Mouse (Mus musculus) embryo, embryonic 11.5 days (tissue): Measurements from ENCODE around the gene Tor3a.
A peak's percentile ranks its signal among the peaks of the same experiment; 100 is the strongest.

Experiments
- DNase-seq: peaks from one replicate; pipeline ENCODE4 v3.0.0-alpha.2; 2012; ENCODE audit warnings: low read depth, low spot score

Gene Tor3a

DNA sequence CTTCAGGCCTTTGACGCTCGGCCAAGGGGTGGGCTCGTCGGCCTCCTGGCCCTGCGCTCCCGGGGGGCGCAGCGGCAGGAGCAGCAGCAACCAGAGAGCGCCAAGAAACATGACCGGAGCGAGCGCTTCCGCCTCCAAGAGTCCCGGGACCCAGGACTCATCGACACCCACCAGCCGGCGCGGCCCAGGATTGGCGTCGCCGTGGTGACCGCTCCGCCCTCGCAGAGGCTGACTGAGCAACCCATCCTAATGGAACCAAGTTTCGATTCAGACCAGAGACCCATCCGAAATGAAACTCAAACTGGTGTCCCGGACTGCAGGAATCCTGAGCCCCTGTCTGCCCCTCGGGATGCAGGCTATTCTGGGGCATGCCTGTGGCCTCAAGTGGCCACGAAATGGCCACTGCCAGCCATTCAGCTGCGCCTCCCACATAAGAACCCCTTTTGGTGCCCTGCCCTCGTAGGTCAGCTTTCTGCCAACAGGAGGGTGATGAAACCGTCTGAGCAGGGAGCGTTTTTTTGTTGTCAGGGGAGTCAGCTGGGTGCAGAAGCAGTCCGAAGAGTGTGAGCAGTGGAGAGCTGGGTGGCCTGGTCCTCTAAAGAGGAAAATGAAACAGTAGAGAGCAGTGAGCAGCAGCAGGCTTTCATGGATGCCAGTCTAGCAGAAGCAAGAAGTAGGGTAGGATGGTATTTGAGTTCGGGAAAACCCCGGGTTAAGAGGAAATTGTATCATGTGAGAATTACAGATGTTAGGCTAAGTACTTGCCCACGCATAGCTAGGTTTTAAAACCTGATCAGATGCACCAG lies at the start of gene Tor3a:
Gene Tor3a, minus strand, starts transcription at position 162 of the 806 bp plus-strand sequence.
- peak; percentile 30 for DNase-seq

DNA sequence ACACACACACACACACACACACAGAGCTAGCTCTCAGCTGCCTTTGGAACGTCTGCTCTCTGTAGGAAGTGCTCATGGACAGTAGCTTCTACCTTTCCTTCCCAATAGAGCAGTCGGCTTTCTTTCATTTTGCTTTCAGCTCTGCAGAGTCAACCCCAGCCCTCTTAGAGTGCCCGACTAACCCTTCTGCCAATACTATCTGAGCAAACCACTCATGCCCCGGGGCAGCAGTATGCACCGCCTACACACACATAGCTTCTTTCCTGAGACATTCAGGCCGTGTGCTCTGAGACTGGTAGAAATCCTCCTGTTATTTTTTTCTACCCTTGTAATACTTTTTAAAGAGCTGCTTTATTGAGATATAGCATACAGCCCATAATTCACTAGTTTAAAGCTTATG lies 47.9 kb upstream of the Tor3a start:
- no peak for DNase-seq

DNA sequence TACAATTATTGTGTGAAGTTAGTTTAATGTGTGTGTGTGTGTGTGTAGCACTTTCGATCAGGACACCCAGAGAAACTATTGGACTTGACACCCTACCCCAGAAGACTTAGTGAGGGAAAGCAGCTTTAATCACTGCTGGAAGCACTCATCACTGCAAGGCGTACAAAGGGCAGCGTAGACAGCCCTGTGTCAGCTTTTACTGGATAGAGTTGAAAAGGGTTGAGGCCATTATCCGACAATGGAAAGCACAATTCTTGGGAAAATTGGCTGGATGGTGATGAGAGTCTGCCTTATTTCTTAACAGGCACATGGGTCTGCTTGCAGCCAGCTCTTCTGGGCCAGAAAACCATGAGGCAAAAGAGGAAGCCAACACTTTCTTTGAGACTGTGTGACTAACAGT lies 45.9 kb upstream of the Tor3a start:
- DNase-seq: no peak

DNA sequence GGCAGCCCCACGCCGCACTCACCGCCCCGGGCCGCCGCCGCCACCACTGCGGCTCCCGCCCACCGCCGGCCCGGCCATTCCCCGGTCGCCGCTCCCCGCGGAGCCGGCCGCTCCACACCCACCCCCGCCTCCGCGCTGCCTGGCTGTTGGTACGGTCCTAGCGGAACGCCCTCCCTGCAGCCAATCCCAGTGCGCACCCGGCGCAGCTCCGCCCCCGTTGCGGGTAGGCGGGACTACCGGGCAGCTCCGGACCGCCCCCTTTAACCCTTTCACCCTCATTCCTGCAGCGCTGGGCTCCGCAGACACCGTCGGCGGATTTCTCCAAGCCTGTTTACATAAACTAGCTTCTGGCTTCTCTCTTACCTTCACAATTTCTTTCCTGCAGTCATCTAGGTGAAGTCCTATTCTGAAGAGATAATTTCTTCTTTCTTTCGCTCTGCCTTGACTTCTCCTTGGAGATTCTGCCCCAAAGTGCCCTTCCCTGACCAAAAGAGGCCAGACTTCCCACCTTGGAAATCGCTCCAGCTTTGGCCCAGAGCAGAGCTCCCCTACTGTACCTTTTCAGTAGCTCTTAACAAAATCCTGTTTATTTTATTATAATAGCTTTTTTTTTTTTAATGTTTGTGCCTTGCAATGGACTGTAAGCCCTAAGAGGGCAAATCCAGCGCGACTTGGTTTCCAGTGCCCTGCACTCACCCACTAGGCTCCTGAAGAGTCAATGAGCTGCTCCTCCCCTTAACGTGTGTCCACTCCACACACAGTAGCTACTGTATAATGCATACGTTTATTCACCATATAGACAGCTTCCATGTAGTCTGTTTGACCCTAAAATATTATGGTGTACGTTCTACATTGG lies 45.0 kb upstream of the Tor3a start, which contains the start of gene Fam20b:
Gene Fam20b, minus strand, starts transcription at position 137 of the 856 bp plus-strand sequence.
- peak; percentile 92 for DNase-seq

DNA sequence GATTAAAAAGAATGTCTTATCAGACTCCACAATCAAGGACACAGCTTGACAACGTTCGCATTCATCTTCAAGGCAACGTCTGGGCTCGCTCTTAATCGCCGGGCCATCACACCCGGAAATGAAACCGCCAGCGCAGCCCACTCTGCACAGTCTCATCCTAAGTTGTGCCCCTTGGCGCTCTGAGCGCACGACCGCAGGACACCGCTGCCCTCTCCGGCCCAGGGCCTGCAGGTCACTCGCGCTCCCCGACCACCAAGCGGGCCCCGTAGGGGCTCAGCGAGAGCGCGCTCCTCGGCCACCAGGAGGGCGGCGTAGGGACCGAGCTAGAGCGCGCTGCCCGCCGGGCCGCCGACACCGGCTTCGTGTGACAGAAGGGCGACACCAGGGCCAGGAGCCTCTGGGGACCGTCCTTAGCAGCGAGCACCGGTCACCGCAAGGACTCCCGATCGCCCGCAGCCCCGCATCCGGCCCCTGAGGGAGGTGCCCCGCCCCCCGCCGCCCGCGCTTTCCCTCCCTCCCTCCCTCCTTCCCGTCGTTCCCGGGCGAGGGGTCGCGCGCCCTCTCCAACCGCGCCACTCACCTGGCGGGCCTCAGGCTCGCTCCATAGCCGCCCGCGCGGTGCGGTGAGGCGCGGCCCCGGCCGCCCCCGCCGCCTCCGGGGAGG lies 44.3 kb upstream of the Tor3a start:
- peak; percentile 57 for DNase-seq

DNA sequence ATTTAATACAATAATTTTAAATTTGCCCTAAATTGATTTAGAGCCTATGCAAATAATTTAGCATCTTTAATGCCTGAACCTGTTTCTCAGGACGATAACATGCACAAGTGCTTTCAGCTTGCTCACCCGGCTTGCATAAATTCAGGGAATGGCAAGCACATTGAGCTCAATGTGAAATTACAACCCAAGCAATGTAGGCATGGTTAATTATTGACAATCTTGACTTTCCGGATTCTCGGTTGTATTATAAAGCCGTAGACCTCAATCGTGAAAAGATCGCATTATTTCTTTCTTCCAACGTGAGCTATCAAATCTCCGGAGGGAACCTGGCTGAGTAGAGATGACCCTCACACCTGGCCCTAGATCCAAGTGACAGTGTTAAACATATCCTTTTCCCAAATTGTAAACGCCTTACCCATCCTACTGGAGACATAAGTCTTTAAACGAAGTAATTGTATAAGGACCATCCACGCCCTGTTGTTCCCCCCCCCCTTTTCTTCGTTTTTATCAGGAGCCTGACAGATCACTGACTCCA lies 43.7 kb upstream of the Tor3a start:
- DNase-seq: no peak

DNA sequence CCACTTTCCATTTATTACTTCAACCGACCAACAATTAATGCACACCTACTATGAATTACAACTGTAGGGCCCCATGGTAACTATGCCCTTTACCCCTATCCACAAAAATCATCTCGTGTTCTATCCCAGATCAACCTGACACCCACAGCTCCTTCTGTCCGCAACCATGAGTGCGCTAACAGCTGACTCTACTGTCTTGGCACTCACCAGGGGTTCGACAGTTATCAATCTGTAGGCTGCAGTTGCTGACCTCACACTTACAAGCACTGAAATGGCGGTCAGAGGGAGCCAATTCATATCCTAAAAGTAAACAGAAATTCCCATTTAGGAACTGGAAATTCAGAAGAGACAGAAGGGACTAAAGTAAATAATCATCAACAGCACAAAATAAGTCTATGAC lies 42.5 kb upstream of the Tor3a start:
- DNase-seq: no peak

DNA sequence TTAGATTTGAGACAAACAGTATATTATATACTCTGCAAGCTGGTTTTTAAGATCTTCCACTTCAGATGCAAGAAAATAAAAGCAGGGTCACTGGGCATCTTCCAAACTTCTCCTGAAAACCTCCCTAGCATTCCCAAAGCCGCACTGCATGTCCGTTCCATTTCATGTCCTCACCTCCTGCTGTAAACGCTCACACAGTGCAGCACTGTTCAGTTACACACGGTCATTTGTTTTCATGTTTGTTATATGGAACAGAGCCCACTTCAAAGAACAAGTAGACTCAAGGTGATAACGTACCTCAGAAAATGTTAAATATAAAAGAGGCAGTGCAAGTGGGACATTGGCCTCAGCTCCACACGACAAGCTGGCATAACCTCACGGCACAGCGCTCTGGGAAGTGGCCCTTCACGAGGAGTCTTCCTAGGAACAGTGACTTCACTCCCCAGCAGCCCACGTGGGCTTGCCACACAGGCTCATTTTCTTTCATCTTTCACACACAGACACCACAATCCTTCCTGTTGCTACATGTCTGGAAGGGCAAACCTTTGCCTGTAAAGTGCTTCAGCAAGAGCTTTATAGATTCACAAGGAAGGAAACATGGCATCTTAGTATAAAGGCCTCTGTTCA lies 36.4 kb upstream of the Tor3a start:
- DNase-seq: no peak

DNA sequence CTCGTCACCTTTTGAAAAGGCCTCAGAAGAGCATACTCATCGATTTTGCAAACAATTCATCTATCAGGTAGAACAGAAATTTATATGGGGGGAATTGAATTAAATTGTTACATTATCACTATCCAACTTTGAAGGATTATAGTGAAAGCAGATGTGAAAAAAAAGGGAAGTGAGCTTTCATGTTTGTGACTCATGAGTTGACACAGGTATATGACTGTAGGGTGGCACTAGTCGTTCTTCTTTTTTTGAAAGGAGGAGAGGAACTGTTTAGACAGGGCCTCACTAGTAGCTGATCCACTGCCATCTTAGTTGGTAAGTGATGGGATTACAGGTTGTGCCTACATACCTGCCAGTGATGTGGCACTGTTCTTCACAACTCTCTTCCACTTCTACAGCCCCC lies 34.5 kb upstream of the Tor3a start:
- DNase-seq: no peak

DNA sequence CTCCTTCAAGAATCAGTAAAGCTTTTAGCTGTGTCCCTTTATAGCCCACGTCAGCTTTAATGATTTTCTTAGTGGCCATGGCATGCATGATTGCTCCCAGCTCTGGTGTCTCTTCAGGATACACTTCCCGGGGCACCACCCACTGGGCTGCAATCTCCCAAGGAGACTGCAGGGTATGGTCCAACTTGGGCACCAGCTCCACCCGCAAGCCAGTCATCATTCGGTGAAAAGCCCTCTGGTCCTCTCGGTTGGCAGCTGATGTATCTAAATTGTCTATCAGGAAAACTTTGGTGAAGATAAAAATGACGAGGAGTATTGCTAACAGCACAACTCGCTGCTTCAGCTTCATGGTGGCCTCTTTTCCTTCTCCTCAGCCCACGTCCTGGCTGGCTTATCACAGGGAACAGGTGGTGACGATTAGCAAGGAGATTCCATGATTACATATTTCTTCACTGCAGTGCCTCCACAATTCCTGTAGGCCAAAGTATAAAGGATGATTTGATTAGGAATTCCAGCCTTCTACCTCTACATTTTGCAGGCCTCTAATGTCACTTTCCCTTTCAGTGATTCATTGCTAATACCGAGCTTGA lies 31.6 kb upstream of the Tor3a start:
- DNase-seq: no peak

DNA sequence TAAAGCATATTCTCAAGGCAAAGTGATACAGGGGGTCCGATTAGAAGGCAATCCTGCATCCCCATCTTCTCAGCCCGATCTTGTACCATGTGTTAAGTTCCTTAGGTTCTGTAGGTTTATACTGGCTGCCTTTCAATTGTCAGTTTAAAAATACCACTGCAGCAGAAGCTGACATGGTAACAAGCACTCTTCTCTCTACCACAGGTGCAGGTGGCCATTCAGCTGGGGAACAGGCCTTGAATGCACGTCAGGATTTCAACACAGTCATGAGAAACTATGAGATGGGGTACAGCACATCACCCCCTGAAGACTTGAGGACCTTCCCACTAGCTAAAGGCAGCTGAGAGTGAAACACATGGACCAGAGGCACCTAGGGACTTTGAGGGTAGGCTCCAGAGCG lies 29.3 kb upstream of the Tor3a start:
- DNase-seq: no peak

DNA sequence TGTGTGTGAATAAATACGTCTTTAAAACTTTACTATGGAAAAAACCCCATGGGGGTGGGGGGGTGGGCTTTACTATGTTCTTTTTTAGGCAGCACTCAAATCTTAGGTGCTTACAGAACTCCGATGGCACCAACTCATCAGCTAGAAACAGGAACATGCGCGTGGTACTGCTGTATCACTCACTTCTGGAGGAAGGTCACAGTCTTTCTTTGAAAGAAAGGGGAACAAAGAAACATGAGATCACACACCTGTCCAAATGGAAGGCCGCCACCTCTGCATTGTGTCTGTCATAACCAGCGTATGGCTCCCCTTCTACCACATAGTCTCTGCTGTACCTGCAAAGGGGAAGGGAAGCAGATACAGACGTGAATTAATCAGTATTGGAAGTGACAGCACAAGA lies 28.0 kb upstream of the Tor3a start:
- no peak for DNase-seq

DNA sequence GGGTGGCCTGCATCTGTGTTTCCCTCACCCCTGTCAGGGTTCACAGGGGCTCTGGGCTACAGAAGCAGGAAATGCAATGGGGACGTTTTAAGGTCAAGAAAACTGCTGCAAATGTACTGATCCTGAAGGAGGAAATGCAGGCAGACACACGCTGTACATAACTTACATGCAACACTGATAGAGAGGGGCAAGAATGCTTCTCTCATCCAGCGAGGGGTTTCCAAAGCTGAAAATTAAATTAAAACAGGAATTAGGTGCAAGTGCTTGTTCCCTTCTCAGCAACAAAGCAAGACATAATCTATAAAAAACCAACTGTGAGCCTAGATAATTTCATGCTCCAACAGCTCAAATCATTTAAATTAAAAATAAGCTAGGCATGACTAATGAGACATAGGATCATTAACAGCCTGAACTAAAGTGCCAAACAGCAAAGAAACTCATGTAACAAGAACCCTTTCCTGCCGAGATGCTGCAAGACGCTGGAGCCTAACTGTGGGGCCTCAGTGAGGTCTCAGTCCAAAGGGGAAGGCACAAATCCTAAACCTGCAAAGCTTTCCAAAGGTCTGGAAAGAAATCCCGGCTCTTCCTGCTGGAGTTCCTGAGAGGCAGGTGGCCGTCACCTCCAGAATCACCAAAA lies 12.0 kb upstream of the Tor3a start:
- no peak for DNase-seq

DNA sequence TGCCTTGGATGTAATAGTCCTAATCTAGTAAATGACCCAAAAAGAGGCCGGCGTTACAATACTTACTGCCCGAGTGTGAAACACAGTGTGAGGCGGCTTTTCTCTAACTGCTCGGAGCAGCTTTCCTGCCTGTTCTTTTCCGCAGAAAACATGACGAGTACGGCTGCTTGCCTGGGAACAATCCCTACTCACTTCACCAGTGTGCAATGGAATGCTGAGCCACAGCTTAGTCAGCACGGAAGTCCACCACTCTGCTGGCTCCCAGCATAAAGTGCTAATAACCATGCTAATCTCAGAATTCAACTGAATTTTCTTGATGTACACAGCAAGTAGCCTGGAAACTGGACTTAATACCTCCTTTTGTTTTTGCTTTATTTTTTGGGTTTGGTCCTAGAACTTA lies 5.4 kb upstream of the Tor3a start:
- no peak for DNase-seq

DNA sequence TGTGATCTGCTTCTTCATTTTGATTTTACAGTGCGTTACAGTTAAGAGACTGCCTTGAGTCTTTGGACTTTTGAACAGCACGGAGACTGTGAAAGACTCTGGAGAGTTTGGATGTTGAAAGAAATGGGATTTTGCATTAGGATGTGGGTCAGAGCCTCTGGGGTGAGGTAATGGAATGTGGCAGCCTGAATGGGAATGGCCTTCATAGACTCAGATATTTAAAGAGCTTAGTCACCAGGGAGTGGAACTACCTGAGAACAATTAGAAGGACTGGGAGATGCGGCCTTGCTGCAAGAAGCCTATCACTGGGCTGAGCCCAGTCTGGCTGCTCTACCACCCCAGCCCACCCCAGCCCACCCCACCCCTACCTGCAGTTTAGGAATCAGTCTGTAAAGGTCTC lies 3.1 kb upstream of the Tor3a start:
- DNase-seq: no peak

DNA sequence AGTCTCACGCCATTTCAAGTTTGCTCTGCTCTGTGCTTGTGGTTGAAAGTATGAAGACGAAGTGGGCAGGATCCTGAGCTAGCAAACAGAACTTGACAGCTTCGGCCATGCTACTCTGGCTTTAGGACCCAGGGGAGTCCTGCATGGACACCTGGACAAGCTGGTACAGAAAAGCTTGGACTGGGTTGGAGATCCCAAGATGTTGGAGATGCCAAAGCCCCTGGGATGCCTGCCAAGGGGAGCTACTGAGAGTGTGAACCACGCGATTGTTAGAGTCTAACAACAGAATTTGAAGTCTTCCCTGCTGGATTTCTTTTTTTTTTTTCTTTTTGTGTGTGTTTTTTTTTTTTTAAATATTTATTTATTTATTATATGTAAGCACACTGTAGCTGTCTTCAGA lies 2.4 kb upstream of the Tor3a start:
- no peak for DNase-seq

DNA sequence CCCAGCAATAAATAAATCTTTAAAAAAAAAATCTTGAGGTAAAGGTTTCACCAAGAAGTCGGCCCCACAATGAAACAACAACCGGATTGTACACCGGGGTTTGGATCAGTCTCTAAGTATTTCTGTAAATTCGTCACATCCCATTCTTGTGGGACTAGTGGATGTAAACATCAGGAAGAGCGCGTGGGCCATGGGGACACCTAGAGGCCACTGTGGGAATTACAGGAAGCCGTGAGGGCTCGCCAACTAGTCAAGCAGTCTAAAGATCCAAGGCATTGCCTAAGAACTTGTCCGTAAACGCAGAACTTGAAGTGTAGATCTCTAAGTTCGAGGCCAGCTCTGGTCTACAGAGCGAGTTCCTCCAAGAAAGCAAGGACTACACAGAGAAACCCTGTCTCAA lies 2.0 kb upstream of the Tor3a start:
- peak; percentile 61 for DNase-seq

DNA sequence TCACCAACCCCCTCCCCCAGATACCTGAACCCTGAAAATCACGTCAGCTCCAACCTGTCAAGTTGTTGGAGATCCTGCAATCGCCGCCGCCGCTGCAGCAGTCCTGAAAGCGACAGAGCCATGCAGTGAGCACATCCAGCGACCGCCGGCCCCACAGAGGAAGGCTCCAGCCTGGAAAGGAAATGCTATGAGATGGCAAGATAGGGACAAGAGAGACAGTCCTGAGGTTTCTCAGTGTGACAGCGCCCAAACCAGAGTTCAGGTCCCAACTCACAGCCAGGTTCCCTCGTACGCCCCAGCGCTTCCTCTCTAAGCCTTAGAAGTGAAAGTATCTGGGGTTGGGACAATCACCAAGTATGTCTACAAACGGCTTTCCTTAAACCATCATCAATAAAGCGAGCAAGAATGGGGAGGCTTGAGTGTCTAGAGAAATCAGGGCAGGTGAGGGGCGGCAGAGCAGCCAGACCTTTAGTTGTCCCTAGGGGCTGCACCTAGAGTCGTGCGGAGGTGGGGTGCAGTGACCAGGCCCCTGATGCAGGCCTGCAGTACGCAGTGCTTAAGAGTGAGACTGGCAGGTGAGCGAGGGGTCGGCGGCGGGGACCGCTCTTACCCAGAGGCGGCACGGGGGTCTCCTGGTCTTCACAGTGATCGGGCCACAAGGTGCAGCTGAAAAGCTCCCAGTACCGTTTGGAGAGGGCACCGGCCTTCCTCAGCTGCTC lies 521 bp downstream of the Tor3a start:
- no peak for DNase-seq

DNA sequence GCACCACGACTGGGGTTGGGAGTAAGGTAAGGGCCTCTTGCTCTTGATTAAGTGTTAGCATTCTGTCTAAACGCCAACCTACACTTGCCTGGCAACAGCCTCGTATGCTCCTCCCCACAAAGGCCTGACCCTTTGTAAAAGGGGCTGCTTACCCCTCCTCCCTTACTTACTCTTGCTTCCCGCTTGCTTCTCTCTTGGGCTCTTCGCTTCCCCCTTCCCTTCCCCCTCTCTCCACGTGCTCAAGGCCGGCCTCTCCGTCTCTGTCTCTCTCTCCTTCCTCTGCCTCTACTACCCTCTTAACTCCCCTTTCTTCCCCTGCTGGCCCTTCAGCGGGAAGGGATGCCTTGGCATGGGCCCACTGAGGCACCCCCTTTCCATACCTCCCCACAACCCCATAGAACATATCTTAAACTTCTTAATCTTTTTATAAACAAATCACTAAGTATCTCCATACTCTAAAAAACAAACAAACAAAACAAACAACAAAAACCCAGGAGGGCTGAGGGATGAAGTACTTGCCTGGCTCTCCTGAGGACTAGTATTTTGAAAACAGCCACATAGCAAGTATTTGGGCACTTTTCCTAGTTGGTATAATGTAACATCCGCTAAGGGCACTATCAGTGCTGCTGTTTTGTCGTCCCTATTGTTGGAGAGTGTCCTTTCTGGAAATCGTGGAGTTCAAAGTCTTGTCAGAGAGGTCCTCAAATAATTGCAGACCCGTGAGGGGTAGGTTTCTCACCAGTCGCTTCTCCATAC lies 1.3 kb downstream of the Tor3a start:
- DNase-seq: no peak
